Mouse (Mus musculus) G1E (cell line): Measurements from ENCODE around the gene Fry.

Source experiments
- CTCF ChIP-seq: IDR thresholded peaks from 2 replicates; pipeline ENCODE4 v1.5.1; 2012; ENCODE audit warnings: low read depth, low read length, inconsistent platforms, mixed read lengths
- TAL1 ChIP-seq: conservative IDR thresholded peaks from 2 replicates; pipeline ENCODE4 v1.6.1; 2012; ENCODE audit warnings: low read depth, low read length, inconsistent platforms, mixed read lengths

DNA sequence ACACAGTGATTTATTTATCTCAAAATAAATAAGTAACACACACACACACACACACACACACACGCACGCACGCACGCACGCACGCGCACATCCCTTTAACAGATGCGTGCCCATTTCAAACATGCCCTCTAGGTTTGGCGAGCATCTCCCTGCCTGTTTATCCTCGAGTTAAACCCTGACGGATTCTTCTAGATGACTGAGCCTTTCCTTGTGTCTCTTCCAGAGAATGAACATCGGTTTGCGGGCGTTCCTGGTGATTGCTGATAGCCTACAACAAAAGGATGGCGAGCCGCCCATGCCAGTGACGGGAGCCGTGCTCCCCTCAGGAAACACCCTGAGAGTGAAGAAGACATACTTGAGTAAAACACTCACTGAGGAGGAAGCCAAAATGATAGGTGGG is 260.1 kb downstream of the Fry start:
- no peak for TF ChIP-seq CTCF
- TF ChIP-seq TAL1: no peak
